Mouse (Mus musculus) testis, adult 2 months (tissue): ENCODE results near the gene Cisd3.

Source experiments
- CTCF ChIP-seq: fragments of 200-500 bp; IDR thresholded peaks from 2 replicates; pipeline ENCODE4 v1.5.1; 2012; ENCODE audit warnings: low read depth, mild to moderate bottlenecking, inconsistent platforms, low read length, moderate library complexity; ENCODE audit not compliant: control insufficient read depth, insufficient read depth, insufficient replicate concordance
- POLR2A ChIP-seq: fragments of 200-500 bp; IDR thresholded peaks from 2 replicates; pipeline ENCODE4 v1.6.1; 2012; ENCODE audit warnings: low read depth, mild to moderate bottlenecking, inconsistent platforms, low read length, moderate library complexity; ENCODE audit not compliant: control insufficient read depth

GRCm38 (mm10) chr11:97666794-97667193 is 18.8 kb upstream of the Cisd3 start:
- TF ChIP-seq CTCF (no peak), POLR2A (no peak)
